Mouse (Mus musculus): ENCODE data around the gene Krtap1-5. TPM values are rescaled to one million over a fixed set of nuclear protein-coding genes. Genes with fewer than 3 reads are reported as not detected.

The Krtap1-5 gene
- not detected for polyA plus RNA-seq (2014; fragmentation: Illumina TruSeq; extraction: RNeasy Lipid Tissue Mini Kit (QIAGEN cat#74804); ENCODE audit: low read depth, low replicate concordance)

DNA sequence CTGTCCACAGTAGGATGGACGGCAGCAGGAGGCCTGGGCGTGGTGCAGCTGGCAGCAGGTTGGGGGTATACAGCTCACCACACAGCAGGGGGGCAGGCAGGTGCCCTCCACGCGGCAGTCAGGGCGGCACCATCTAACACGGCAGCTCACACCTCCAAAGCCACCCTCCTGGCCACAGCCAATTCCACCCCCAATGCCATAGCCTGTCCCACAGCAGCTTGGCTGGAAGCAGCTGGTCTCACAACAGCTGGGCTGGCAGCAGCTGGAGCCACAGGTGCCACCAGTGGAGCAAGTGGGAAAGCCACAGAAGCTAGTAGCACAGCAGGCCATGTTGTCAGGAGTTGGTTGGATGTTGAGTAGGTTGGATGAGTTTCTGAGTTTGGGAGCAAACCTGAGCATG, at the start of gene Krtap1-5:
Gene Krtap1-5 (minus strand): TSS at position 381 of the 400 bp plus-strand sequence.

DNA sequence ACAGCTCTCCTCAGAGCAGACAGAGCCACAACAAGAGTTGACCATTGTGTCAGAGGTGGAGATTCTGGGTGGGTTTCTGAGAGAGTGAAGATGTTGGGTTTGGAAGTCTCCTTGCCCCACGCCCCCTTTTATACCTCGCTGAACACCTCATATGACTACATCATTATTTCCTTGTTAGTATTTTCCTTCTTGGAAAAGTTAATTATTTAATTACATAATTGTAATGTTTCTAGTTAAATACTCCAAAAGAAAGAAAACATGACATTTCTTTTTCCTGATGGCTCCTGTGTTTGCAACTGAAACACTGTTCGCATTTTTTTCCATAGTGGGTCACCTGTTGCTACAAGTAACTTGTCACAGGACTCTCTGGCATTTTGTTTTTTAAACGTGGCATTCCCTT, 47.3 kb upstream of the Krtap1-5 start, which contains the start of gene Krtap4-1:
Gene Krtap4-1 (minus strand): TSS at position 101 of the 400 bp plus-strand sequence.

DNA sequence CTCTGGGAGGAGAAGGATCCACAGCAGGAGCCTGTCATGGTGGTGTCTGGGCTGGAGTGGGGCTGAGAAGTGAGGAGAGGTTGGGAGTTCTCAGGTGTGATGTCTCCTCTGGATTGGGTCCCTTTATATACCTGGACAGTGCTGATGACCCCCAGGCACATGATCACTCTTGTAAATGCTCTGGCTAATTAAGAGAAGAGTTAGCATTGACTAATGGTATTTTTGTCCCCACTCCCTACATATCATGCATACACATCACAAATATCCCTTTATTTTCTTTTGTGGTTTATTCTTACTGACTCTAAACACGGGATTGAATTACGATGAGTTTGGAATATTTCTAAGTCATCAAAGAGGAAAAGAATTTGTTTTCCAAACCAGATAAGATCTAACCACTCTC, 39.5 kb upstream of the Krtap1-5 start, which contains the start of gene Gm11562:
Gene Gm11562 (minus strand): TSS at position 101 of the 400 bp plus-strand sequence.

DNA sequence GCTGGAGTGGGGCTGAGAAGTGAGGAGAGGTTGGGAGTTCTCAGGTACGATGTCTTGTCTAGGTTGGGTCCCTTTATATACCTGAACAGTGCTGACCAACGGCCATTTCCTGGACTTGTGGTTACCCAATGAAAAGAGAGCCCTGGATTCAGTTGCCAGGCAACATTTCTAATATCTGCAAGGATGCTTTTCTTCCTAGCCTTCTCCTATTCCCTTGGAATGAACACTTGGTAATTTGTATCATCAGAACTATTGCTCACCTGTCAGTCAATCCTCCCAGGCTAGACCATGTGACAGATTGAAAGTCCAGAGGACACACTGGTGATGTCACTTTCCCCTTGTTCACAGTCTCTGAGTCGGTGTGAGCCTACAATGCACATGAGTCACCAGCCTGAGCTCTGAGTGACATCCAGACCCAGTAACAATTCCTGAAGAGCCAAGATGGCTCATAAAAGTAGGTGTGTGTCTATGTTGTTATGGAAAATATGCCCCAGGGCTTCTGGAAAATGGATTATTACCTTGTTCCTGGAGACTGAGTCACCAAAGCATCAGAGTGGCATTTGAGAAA, 34.1 kb upstream of the Krtap1-5 start, which contains the start of gene Krtap2-4:
Gene Krtap2-4 (minus strand): TSS at position 51 of the 568 bp plus-strand sequence.

DNA sequence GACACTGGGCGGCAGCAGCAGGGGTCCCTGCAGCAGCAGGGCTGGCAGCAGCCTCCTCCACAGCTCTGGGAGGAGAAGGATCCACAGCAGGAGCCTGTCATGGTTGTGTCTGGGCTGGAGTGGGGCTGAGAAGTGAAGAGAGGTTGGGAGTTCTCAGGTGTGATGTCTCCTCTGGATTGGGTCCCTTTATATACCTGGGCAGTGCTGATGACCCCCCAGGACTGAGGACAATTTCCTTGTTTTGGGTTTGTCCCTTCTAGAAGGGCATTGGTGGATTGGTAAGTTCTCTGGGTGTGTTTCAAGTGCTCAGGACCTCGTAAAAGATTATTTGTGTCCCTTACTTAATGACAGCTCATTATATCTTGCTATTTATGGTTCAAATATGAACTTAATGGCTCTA, 29.3 kb upstream of the Krtap1-5 start, which contains the start of gene Gm11937:
Gene Gm11937 (minus strand): TSS at position 101 of the 400 bp plus-strand sequence.

DNA sequence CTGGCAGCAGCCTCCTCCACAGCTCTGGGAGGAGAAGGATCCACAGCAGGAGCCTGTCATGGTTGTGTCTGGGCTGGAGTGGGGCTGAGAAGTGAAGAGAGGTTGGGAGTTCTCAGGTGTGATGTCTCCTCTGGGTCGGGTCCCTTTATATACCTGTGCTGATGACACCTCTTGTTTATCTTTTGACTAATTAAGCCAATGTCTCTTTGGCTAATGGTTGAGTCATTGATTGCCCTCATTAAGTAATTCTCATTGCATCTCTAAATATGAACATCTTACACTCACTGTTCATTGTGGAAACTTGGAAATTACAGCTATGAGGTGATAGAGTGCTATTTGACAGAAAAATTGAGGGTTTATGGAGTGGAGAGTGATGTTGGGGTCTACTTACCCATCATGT, 22.4 kb upstream of the Krtap1-5 start, which contains the start of gene Gm11938:
Gene Gm11938 (minus strand): TSS at position 101 of the 400 bp plus-strand sequence.

DNA sequence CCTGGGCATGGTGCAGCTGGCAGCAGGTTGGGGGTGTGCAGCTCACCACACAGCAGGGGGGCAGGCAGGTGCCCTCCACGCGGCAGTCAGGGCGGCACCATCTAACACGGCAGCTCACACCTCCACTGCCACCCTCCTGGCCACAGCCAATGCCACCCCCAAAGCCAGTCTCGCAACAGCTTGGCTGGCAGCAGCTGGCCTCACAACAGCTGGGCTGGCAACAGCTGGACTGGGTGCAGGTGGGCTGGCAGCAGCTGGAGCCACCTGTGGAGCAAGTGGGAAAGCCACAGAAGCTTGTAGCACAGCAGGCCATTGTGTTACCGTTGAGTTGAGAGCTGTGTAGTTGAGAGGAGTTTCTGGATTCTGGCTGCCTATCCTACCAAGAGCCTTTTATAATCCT, 16.9 kb upstream of the Krtap1-5 start, which contains the start of gene Krtap9-3:
Gene Krtap9-3 (minus strand): TSS at position 364 of the 400 bp plus-strand sequence.

DNA sequence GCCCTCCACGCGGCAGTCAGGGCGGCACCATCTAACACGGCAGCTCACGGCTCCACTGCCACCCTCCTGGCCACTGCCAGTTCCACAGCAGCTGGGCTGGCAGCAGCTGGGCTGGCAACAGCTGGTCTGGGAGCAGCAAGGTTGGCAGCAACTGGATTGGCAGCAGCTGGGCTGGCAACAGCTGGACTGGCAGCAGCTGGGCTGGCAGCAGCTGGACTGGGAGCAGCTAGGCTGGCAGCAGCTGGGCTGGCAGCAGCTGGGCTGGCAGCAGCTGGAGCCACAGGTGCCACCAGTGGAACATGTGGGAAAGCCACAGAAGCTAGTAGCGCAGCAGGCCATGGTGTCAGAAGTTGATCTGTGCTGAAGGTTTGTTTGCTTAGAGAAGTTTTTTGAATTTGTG, 10.2 kb upstream of the Krtap1-5 start, which contains the start of gene Krtap1-3:
Gene Krtap1-3 (minus strand): TSS at position 359 of the 400 bp plus-strand sequence.

DNA sequence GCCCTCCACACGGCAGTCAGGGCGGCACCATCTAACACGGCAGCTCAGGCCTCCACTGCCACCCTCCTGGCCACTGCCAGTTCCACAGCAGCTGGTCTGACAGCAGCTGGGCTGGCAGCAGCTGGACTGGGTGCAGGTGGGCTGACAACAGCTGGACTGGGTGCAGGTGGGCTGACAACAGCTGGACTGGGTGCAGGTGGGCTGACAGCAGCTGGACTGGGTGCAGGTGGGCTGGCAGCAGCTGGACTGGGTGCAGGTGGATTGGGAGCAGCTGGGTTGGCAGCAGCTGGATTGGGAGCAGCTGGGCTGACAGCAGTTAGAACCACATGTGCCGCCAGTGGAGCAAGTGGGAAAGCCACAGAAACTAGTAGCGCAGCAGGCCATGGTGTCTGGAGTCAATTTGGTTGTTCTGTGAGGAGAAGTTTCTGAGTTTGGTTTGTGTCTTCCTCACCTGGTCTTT, 2.5 kb upstream of the Krtap1-5 start, which contains the start of gene Krtap1-4:
Gene Krtap1-4 (minus strand): TSS at position 410 of the 460 bp plus-strand sequence.

DNA sequence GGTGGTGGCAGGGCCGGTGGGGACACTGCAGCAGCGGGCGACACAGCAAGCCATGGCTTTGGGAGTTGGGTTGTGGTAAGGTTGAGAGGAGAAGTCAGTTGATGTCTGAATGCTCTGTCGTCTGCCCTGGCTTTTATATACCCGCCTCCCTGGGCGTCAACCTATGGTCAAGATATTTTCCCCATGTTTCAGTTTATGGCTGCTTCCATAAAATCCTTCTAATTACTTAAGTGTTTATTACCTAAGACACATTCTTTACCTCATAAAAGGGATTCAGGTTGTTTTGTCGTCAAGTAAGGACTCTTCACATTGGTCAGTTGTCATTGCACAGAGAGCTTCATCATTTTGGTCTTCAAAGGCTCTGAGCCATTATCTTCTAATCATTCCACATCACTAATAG, 14.3 kb downstream of the Krtap1-5 start, which contains the start of gene Krtap3-1:
Gene Krtap3-1 (minus strand): TSS at position 101 of the 400 bp plus-strand sequence.

DNA sequence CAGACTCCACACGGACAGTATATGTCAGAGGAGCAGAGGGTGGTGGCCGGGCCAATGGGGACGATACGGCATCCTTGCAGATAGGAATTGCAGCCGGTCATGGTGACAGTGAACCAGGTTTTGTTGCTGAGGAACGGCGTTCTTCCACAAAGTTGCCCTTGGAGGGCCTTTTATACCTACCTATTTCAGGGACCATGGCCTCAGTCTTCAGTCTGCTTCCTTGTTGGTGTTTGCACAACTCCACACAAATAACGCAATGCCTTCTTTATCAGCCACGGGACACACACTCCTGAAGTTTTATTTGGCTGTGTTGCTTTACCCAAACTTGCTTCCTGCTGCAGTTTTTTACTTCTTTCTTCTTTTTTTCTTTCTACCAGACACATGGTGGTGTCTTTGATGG, 21.4 kb downstream of the Krtap1-5 start, which contains the start of gene Gm11939:
Gene Gm11939 (minus strand): TSS at position 101 of the 400 bp plus-strand sequence.

DNA sequence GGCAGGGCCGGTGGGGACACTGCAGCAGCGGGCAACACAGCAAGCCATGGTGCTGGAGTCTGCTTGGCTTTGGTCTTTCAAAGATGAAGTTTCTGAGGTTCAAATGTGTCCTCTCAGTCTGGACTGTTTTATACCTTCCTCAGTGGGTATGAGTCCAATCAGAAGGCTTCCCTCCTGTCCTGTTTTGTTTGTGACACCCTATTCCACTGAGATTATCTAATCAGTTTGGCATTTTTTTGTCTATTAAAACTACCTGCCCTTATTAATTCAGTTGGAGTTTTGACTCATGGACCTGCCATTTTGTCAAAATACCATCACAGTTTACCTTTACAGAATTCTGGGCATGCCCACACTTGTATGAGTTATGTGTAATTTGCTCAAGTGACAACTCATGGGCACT, 24.1 kb downstream of the Krtap1-5 start, which contains the start of gene Krtap3-2:
Gene Krtap3-2 (minus strand): TSS at position 101 of the 400 bp plus-strand sequence.

DNA sequence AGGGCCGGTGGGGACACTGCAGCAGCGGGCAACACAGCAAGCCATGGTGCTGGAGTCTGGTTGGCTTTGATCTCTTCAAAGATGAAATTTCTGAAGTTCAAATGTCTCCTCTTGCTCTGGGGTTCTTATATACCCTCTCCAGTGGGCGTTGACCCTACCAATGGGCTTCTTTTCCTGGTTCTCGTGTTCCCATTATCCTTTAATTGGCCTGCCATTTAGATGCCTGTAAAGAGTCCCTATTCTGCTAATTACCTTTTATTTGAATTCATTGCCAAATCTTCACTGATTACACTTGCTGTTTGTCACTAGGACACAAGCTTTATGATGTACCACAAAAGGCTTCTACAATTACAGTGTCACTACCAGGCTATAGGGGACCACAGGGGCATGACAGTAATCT, 30.1 kb downstream of the Krtap1-5 start, which contains the start of gene Krtap3-3:
Gene Krtap3-3 (minus strand): TSS at position 101 of the 400 bp plus-strand sequence.

Other genes starting within 250 kb of the Krtap1-5 start
- gene Krt26, start 243.1 kb downstream of the Krtap1-5 start, polyA plus RNA-seq (2014; fragmentation: Illumina TruSeq; extraction: RNeasy Lipid Tissue Mini Kit (QIAGEN cat#74804); ENCODE audit: low read depth, low replicate concordance) = not detected
- not detected for gene Krt27, start 229.9 kb downstream of the Krtap1-5 start, polyA plus RNA-seq (2014; fragmentation: Illumina TruSeq; extraction: RNeasy Lipid Tissue Mini Kit (QIAGEN cat#74804); ENCODE audit: low read depth, low replicate concordance)
- gene Krt28, start 206.1 kb downstream of the Krtap1-5 start, polyA plus RNA-seq (2014; fragmentation: Illumina TruSeq; extraction: RNeasy Lipid Tissue Mini Kit (QIAGEN cat#74804); ENCODE audit: low read depth, low replicate concordance) = not detected
- 20.3 TPM for gene Krt10, start 191.7 kb downstream of the Krtap1-5 start, polyA plus RNA-seq (2014; fragmentation: Illumina TruSeq; extraction: RNeasy Lipid Tissue Mini Kit (QIAGEN cat#74804); ENCODE audit: low read depth, low replicate concordance)
- gene Krt12, start 158.8 kb downstream of the Krtap1-5 start, polyA plus RNA-seq (2014; fragmentation: Illumina TruSeq; extraction: RNeasy Lipid Tissue Mini Kit (QIAGEN cat#74804); ENCODE audit: low read depth, low replicate concordance) = not detected
- gene Krt20, start 142.9 kb downstream of the Krtap1-5 start, polyA plus RNA-seq (2014; fragmentation: Illumina TruSeq; extraction: RNeasy Lipid Tissue Mini Kit (QIAGEN cat#74804); ENCODE audit: low read depth, low replicate concordance) = 0.53 TPM
- 2.7 TPM for gene Krt23, start 87.9 kb downstream of the Krtap1-5 start, polyA plus RNA-seq (2014; fragmentation: Illumina TruSeq; extraction: RNeasy Lipid Tissue Mini Kit (QIAGEN cat#74804); ENCODE audit: low read depth, low replicate concordance)
- gene Krt39, start 59.7 kb downstream of the Krtap1-5 start, polyA plus RNA-seq (2014; fragmentation: Illumina TruSeq; extraction: RNeasy Lipid Tissue Mini Kit (QIAGEN cat#74804); ENCODE audit: low read depth, low replicate concordance) = not detected
- not detected for gene Krt40, start 37.9 kb downstream of the Krtap1-5 start, polyA plus RNA-seq (2014; fragmentation: Illumina TruSeq; extraction: RNeasy Lipid Tissue Mini Kit (QIAGEN cat#74804); ENCODE audit: low read depth, low replicate concordance)
- gene Krtap3-3, start 30.2 kb downstream of the Krtap1-5 start, polyA plus RNA-seq (2014; fragmentation: Illumina TruSeq; extraction: RNeasy Lipid Tissue Mini Kit (QIAGEN cat#74804); ENCODE audit: low read depth, low replicate concordance) = not detected
- gene Krtap3-2, start 24.2 kb downstream of the Krtap1-5 start, polyA plus RNA-seq (2014; fragmentation: Illumina TruSeq; extraction: RNeasy Lipid Tissue Mini Kit (QIAGEN cat#74804); ENCODE audit: low read depth, low replicate concordance) = not detected
- not detected for gene Gm11939, start 21.6 kb downstream of the Krtap1-5 start, polyA plus RNA-seq (2014; fragmentation: Illumina TruSeq; extraction: RNeasy Lipid Tissue Mini Kit (QIAGEN cat#74804); ENCODE audit: low read depth, low replicate concordance)
- gene Krtap3-1, start 14.4 kb downstream of the Krtap1-5 start, polyA plus RNA-seq (2014; fragmentation: Illumina TruSeq; extraction: RNeasy Lipid Tissue Mini Kit (QIAGEN cat#74804); ENCODE audit: low read depth, low replicate concordance) = not detected
- gene Krtap1-4, start 2.6 kb upstream of the Krtap1-5 start, polyA plus RNA-seq (2014; fragmentation: Illumina TruSeq; extraction: RNeasy Lipid Tissue Mini Kit (QIAGEN cat#74804); ENCODE audit: low read depth, low replicate concordance) = not detected
- gene Krtap1-3, start 10.3 kb upstream of the Krtap1-5 start, polyA plus RNA-seq (2014; fragmentation: Illumina TruSeq; extraction: RNeasy Lipid Tissue Mini Kit (QIAGEN cat#74804); ENCODE audit: low read depth, low replicate concordance) = not detected
- not detected for gene Krtap9-3, start 17.1 kb upstream of the Krtap1-5 start, polyA plus RNA-seq (2014; fragmentation: Illumina TruSeq; extraction: RNeasy Lipid Tissue Mini Kit (QIAGEN cat#74804); ENCODE audit: low read depth, low replicate concordance)
- not detected for gene Gm11938, start 22.3 kb upstream of the Krtap1-5 start, polyA plus RNA-seq (2014; fragmentation: Illumina TruSeq; extraction: RNeasy Lipid Tissue Mini Kit (QIAGEN cat#74804); ENCODE audit: low read depth, low replicate concordance)
- gene Gm11937, start 29.2 kb upstream of the Krtap1-5 start, polyA plus RNA-seq (2014; fragmentation: Illumina TruSeq; extraction: RNeasy Lipid Tissue Mini Kit (QIAGEN cat#74804); ENCODE audit: low read depth, low replicate concordance) = not detected
- not detected for gene Krtap2-4, start 33.8 kb upstream of the Krtap1-5 start, polyA plus RNA-seq (2014; fragmentation: Illumina TruSeq; extraction: RNeasy Lipid Tissue Mini Kit (QIAGEN cat#74804); ENCODE audit: low read depth, low replicate concordance)
- not detected for gene Gm11562, start 39.4 kb upstream of the Krtap1-5 start, polyA plus RNA-seq (2014; fragmentation: Illumina TruSeq; extraction: RNeasy Lipid Tissue Mini Kit (QIAGEN cat#74804); ENCODE audit: low read depth, low replicate concordance)
- gene Krtap4-1, start 47.2 kb upstream of the Krtap1-5 start, polyA plus RNA-seq (2014; fragmentation: Illumina TruSeq; extraction: RNeasy Lipid Tissue Mini Kit (QIAGEN cat#74804); ENCODE audit: low read depth, low replicate concordance) = not detected
- not detected for gene Krtap4-2, start 54.1 kb upstream of the Krtap1-5 start, polyA plus RNA-seq (2014; fragmentation: Illumina TruSeq; extraction: RNeasy Lipid Tissue Mini Kit (QIAGEN cat#74804); ENCODE audit: low read depth, low replicate concordance)
- gene Krtap4-7, start 63.1 kb upstream of the Krtap1-5 start, polyA plus RNA-seq (2014; fragmentation: Illumina TruSeq; extraction: RNeasy Lipid Tissue Mini Kit (QIAGEN cat#74804); ENCODE audit: low read depth, low replicate concordance) = not detected
- not detected for gene Gm11555, start 69.2 kb upstream of the Krtap1-5 start, polyA plus RNA-seq (2014; fragmentation: Illumina TruSeq; extraction: RNeasy Lipid Tissue Mini Kit (QIAGEN cat#74804); ENCODE audit: low read depth, low replicate concordance)
- not detected for gene Gm11563, start 77.9 kb upstream of the Krtap1-5 start, polyA plus RNA-seq (2014; fragmentation: Illumina TruSeq; extraction: RNeasy Lipid Tissue Mini Kit (QIAGEN cat#74804); ENCODE audit: low read depth, low replicate concordance)
- gene Krtap4-6, start 84.9 kb upstream of the Krtap1-5 start, polyA plus RNA-seq (2014; fragmentation: Illumina TruSeq; extraction: RNeasy Lipid Tissue Mini Kit (QIAGEN cat#74804); ENCODE audit: low read depth, low replicate concordance) = not detected
- not detected for gene Gm14190, start 109.7 kb upstream of the Krtap1-5 start, polyA plus RNA-seq (2014; fragmentation: Illumina TruSeq; extraction: RNeasy Lipid Tissue Mini Kit (QIAGEN cat#74804); ENCODE audit: low read depth, low replicate concordance)
- gene Gm14180, start 153.3 kb upstream of the Krtap1-5 start, polyA plus RNA-seq (2014; fragmentation: Illumina TruSeq; extraction: RNeasy Lipid Tissue Mini Kit (QIAGEN cat#74804); ENCODE audit: low read depth, low replicate concordance) = not detected
- not detected for gene Gm11595, start 191.9 kb upstream of the Krtap1-5 start, polyA plus RNA-seq (2014; fragmentation: Illumina TruSeq; extraction: RNeasy Lipid Tissue Mini Kit (QIAGEN cat#74804); ENCODE audit: low read depth, low replicate concordance)
- not detected for gene Krtap4-8, start 199.7 kb upstream of the Krtap1-5 start, polyA plus RNA-seq (2014; fragmentation: Illumina TruSeq; extraction: RNeasy Lipid Tissue Mini Kit (QIAGEN cat#74804); ENCODE audit: low read depth, low replicate concordance)
- gene Krtap4-9, start 204.2 kb upstream of the Krtap1-5 start, polyA plus RNA-seq (2014; fragmentation: Illumina TruSeq; extraction: RNeasy Lipid Tissue Mini Kit (QIAGEN cat#74804); ENCODE audit: low read depth, low replicate concordance) = not detected
- not detected for gene Gm11596, start 212.5 kb upstream of the Krtap1-5 start, polyA plus RNA-seq (2014; fragmentation: Illumina TruSeq; extraction: RNeasy Lipid Tissue Mini Kit (QIAGEN cat#74804); ENCODE audit: low read depth, low replicate concordance)
- gene Gm11569, start 217.9 kb upstream of the Krtap1-5 start, polyA plus RNA-seq (2014; fragmentation: Illumina TruSeq; extraction: RNeasy Lipid Tissue Mini Kit (QIAGEN cat#74804); ENCODE audit: low read depth, low replicate concordance) = not detected
- not detected for gene Gm11554, start 223.4 kb upstream of the Krtap1-5 start, polyA plus RNA-seq (2014; fragmentation: Illumina TruSeq; extraction: RNeasy Lipid Tissue Mini Kit (QIAGEN cat#74804); ENCODE audit: low read depth, low replicate concordance)
- not detected for gene Krtap4-13, start 228.9 kb upstream of the Krtap1-5 start, polyA plus RNA-seq (2014; fragmentation: Illumina TruSeq; extraction: RNeasy Lipid Tissue Mini Kit (QIAGEN cat#74804); ENCODE audit: low read depth, low replicate concordance)
- not detected for gene Gm11564, start 234.7 kb upstream of the Krtap1-5 start, polyA plus RNA-seq (2014; fragmentation: Illumina TruSeq; extraction: RNeasy Lipid Tissue Mini Kit (QIAGEN cat#74804); ENCODE audit: low read depth, low replicate concordance)

All from kidney, adult 10 weeks (tissue).